Comparison of ENCODE assay signal across 12 mouse cellular contexts in genomic region chr3:153720296-153720695, GRCm38 (mm10). TPM values are rescaled to one million over a fixed set of nuclear protein-coding genes. Genes with fewer than 3 reads are reported as not detected.
DNase-seq lines count a peak whose midpoint lies in the region; ATAC-seq and TF ChIP-seq lines count a peak whose summit lies in the region.
"Had no signal": no experiment of that assay in that cellular context is flagged by ENCODE, and none has a peak within 500 bp of the region (broad histone marks: within the 10 kb centered on the region; RNA-seq: fewer than 3 reads in every experiment).

No protein-coding gene starts in this region.

- no peaks in the 10 kb centered on the region for H3K9me3 ChIP-seq in forebrain, embryonic 12.5 days
- H3K9me3 ChIP-seq in forebrain, postnatal 0 days (ENCODE audit: low read length) = no peaks in the 10 kb centered on the region
- H3K9me3 ChIP-seq in kidney, embryonic 15.5 days (replicated peaks) = no peaks in the 10 kb centered on the region; the same call in 1 of the 2 replicates
- H3K9me3 ChIP-seq in embryonic facial prominence, embryonic 13.5 days = no peaks in the 10 kb centered on the region
- no peaks in the 10 kb centered on the region for H3K9me3 ChIP-seq in liver, embryonic 14.5 days (ENCODE audit: control insufficient read depth, low read length)

- H3K36me3 ChIP-seq in forebrain, embryonic 12.5 days (replicated peaks) = no peaks in the 10 kb centered on the region; the same call in 1 of the 2 replicates
- no peaks in the 10 kb centered on the region for H3K36me3 ChIP-seq in forebrain, postnatal 0 days (ENCODE audit: insufficient read depth)
- H3K36me3 ChIP-seq in kidney, embryonic 15.5 days = no peaks in the 10 kb centered on the region
- H3K36me3 ChIP-seq in embryonic facial prominence, embryonic 13.5 days = no peaks in the 10 kb centered on the region
- no peaks in the 10 kb centered on the region for H3K36me3 ChIP-seq in liver, embryonic 14.5 days (replicated peaks; ENCODE audit: control insufficient read depth, insufficient read depth, low read depth)

- 0 out of 2 replicates have a peak overlapping the region, but pooled peaks have one; percentile 5 for H3K27ac ChIP-seq in forebrain, embryonic 12.5 days
- H3K27ac ChIP-seq in forebrain, postnatal 0 days (ENCODE audit: low read depth, low read length) = no peak overlapping the region
- peak overlapping the region; percentile 84 for H3K27ac ChIP-seq in kidney, embryonic 15.5 days
- peak overlapping the region; percentile 65; the same call in 1 of the 2 replicates for H3K27ac ChIP-seq in embryonic facial prominence, embryonic 13.5 days
- peak overlapping the region; percentile 62 for H3K27ac ChIP-seq in liver, embryonic 14.5 days
- H3K27ac ChIP-seq: hindbrain, postnatal 0 days; layer of hippocampus, adult 2 months had no signal

- H3K27me3 ChIP-seq in forebrain, embryonic 12.5 days = no peaks in the 10 kb centered on the region; the same call in 1 of the 2 replicates
- no peaks in the 10 kb centered on the region for H3K27me3 ChIP-seq in forebrain, postnatal 0 days (ENCODE audit: insufficient read depth, low read length)
- no peaks in the 10 kb centered on the region for H3K27me3 ChIP-seq in kidney, embryonic 15.5 days
- H3K27me3 ChIP-seq in embryonic facial prominence, embryonic 13.5 days = no peaks in the 10 kb centered on the region
- H3K27me3 ChIP-seq in liver, embryonic 14.5 days (ENCODE audit: control insufficient read depth, insufficient read depth, low read length) = no peaks in the 10 kb centered on the region; the same call in 1 of the 2 replicates

- H3K4me2 ChIP-seq in forebrain, embryonic 12.5 days = no peak overlapping the region
- H3K4me2 ChIP-seq in forebrain, postnatal 0 days (ENCODE audit: low read depth) = no peak overlapping the region
- 0 out of 2 replicates have a peak overlapping the region, but pooled peaks have one; percentile 24 for H3K4me2 ChIP-seq in kidney, embryonic 15.5 days
- H3K4me2 ChIP-seq in embryonic facial prominence, embryonic 13.5 days = peak overlapping the region; percentile 26; the same call in 1 of the 2 replicates
- H3K4me2 ChIP-seq in liver, embryonic 14.5 days (ENCODE audit: low read depth) = peak overlapping the region; percentile 89

- no peak overlapping the region for H3K9ac ChIP-seq in forebrain, embryonic 12.5 days
- H3K9ac ChIP-seq in forebrain, postnatal 0 days = no peak overlapping the region
- no peak overlapping the region for H3K9ac ChIP-seq in kidney, embryonic 15.5 days
- 0 out of 2 replicates have a peak overlapping the region, but pooled peaks have one; percentile 1 for H3K9ac ChIP-seq in embryonic facial prominence, embryonic 13.5 days
- H3K9ac ChIP-seq in liver, embryonic 14.5 days (replicated peaks) = peak overlapping the region; percentile 2; the same call in 1 of the 2 replicates

- TF ChIP-seq EP300 in liver, embryonic 14.5 days (IDR thresholded peaks at IDR 0.05; ENCODE audit: low read depth) = no peak

- no peak overlapping the region for H3K4me3 ChIP-seq in forebrain, embryonic 12.5 days (replicated peaks)
- no peak overlapping the region for H3K4me3 ChIP-seq in forebrain, postnatal 0 days (ENCODE audit: low read depth, low read length)
- H3K4me3 ChIP-seq in kidney, embryonic 15.5 days (replicated peaks) = no peak overlapping the region
- H3K4me3 ChIP-seq in embryonic facial prominence, embryonic 13.5 days = no peak overlapping the region
- no peak overlapping the region for H3K4me3 ChIP-seq in liver, embryonic 14.5 days (ENCODE audit: insufficient read depth in 1 of 2, low read depth in 2 of 2, low read length in 2 of 2)
- H3K4me3 ChIP-seq: layer of hippocampus, adult 2 months had no signal

- no peak for ATAC-seq in forebrain, embryonic 12.5 days (ENCODE audit: low FRiP score)
- no peak for ATAC-seq in forebrain, postnatal 0 days
- no peak for ATAC-seq in kidney, embryonic 15.5 days (replicated peaks; ENCODE audit: low FRiP score)
- ATAC-seq in embryonic facial prominence, embryonic 13.5 days (ENCODE audit: insufficient number of reproducible peaks, insufficient read depth, low FRiP score, low TSS enrichment, low read depth) = no peak
- no peak for ATAC-seq in liver, embryonic 14.5 days (ENCODE audit: insufficient read depth)
- ATAC-seq: hindbrain, postnatal 0 days had no signal

- peaks cover 30% of the 10 kb centered on the region for H3K4me1 ChIP-seq in forebrain, embryonic 12.5 days
- H3K4me1 ChIP-seq in forebrain, postnatal 0 days (ENCODE audit: insufficient read depth) = peaks cover 16% of the 10 kb centered on the region; the same call in 1 of the 2 replicates
- peaks cover 78% of the 10 kb centered on the region for H3K4me1 ChIP-seq in kidney, embryonic 15.5 days
- H3K4me1 ChIP-seq in embryonic facial prominence, embryonic 13.5 days = peaks cover 77% of the 10 kb centered on the region
- H3K4me1 ChIP-seq in liver, embryonic 14.5 days (replicated peaks; ENCODE audit: control insufficient read depth in 2 of 2, insufficient read depth in 2 of 2, low read length in 1 of 2) = peaks cover 54 to 62% of the 10 kb centered on the region in 2 experiments

- no peak for DNase-seq in forebrain, postnatal 0 days
- DNase-seq in kidney, adult 9 months = no peak
- no peak for DNase-seq in liver, embryonic 14.5 days (ENCODE audit: low read depth in 3 of 3, low spot score in 3 of 3)
- no peak for DNase-seq in thymus, postnatal 4 days
- DNase-seq in right cerebral cortex, postnatal 14 days = no peak
- DNase-seq: cerebellum, postnatal 36 days; gastrocnemius, postnatal 14 days had no signal

- TF ChIP-seq CTCF in forebrain, postnatal 0 days (IDR thresholded peaks at IDR 0.05; ENCODE audit: low read depth) = no peak
- no peak for TF ChIP-seq CTCF in liver, embryonic 14.5 days (IDR thresholded peaks at IDR 0.05; ENCODE audit: low read depth)

- 65% methylated on average over 3 of the region's 3 CpGs for WGBS in forebrain, embryonic 12.5 days
- 63% methylated on average over 3 of the region's 3 CpGs for whole genome bisulfite sequencing in forebrain, postnatal 0 days
- WGBS in kidney, embryonic 15.5 days = 43% methylated on average over 3 of the region's 3 CpGs
- WGBS in embryonic facial prominence, embryonic 13.5 days = 23% methylated on average over 3 of the region's 3 CpGs
- 9% methylated on average over 3 of the region's 3 CpGs for WGBS in liver, embryonic 14.5 days (ENCODE audit: insufficient replicate concordance)

RNA-seq across cellular contexts. Expression of gene St6galnac3, which starts 4.7 kb away (rescaled TPM):
- polyA plus RNA-seq in forebrain, embryonic 12.5 days (2016; fragmentation: Nextera tagmentation; extraction: Ambion mirVana) = 22.7 and 26.9 TPM in 2 replicates
- 16.5 and 16.6 TPM in 2 replicates for total RNA-seq in forebrain, postnatal 0 days (2014; rRNA removed)
- polyA plus RNA-seq in forebrain, postnatal 0 days (2015; fragmentation: Nextera tagmentation; extraction: Ambion mirVana) = 6.9 and 7.7 TPM in 2 replicates
- polyA plus RNA-seq in kidney, embryonic 15.5 days (2015; fragmentation: Nextera tagmentation; extraction: Ambion mirVana) = 65.2 and 65.5 TPM in 2 replicates
- 60.3 and 65.2 TPM in 2 replicates for polyA plus RNA-seq in embryonic facial prominence, embryonic 13.5 days (2015; fragmentation: Nextera tagmentation; extraction: Ambion mirVana)
- 0.74 and 2.9 TPM in 2 replicates for polyA plus RNA-seq in liver, embryonic 14.5 days (2012; rRNA removed)
- polyA plus RNA-seq in liver, embryonic 14.5 days (2014; fragmentation: Nextera tagmentation; extraction: Ambion mirVana) = 5.7 and 8.5 TPM in 2 replicates

Comparison
In these comparisons a context has a peak if more than half of its experiments do, and no peak if none do; other contexts are left out.
1. H3K4me2 ChIP-seq: peak in kidney, embryonic 15.5 days (single experiment), embryonic facial prominence, embryonic 13.5 days (single experiment) and liver, embryonic 14.5 days (single experiment); none in forebrain, embryonic 12.5 days (single experiment) and forebrain, postnatal 0 days (single experiment).
2. H3K9ac ChIP-seq: peak in embryonic facial prominence, embryonic 13.5 days (single experiment) and liver, embryonic 14.5 days (single experiment); none in forebrain, embryonic 12.5 days (single experiment), forebrain, postnatal 0 days (single experiment) and kidney, embryonic 15.5 days (single experiment).